Mouse (Mus musculus) limb, embryonic 15.5 days (tissue): ENCODE data around the gene Smg9. TPM values are rescaled to one million over a fixed set of nuclear protein-coding genes. Genes with fewer than 3 reads are reported as not detected.

Experiments used
- ATAC-seq: fragments of 200-750 bp; cut with Nextera tagmentation; 2 replicates; pipeline ENCODE4 v1.8.0; 2017; ENCODE audit warnings: low read depth, moderate TSS enrichment; ENCODE audit not compliant: insufficient number of reproducible peaks, low FRiP score, low TSS enrichment
- H3K27ac ChIP-seq: fragments of 300-500 bp; sonication (generic); 2 replicates; pipeline ENCODE4 v1.5.1; 2015; ENCODE audit warnings: moderate library complexity, mild to moderate bottlenecking, inconsistent platforms
- H3K27me3 ChIP-seq: fragments of 300-500 bp; sonication (generic); 2 replicates; pipeline ENCODE4 v1.6.1; 2015; ENCODE audit warnings: inconsistent platforms
- H3K36me3 ChIP-seq: fragments of 300-500 bp; sonication (generic); 2 replicates; pipeline ENCODE4 v1.6.1; 2015; ENCODE audit warnings: inconsistent platforms
- H3K4me1 ChIP-seq: fragments of 300-500 bp; sonication (generic); 2 replicates; pipeline ENCODE4 v1.6.1; 2015; ENCODE audit warnings: inconsistent platforms
- H3K4me2 ChIP-seq: fragments of 300-500 bp; sonication (generic); 2 replicates; pipeline ENCODE4 v1.6.1; 2015; ENCODE audit warnings: mild to moderate bottlenecking, inconsistent platforms
- H3K4me3 ChIP-seq: fragments of 300-500 bp; sonication (generic); 2 replicates; pipeline ENCODE4 v1.5.1; 2015; ENCODE audit warnings: mild to moderate bottlenecking, inconsistent platforms
- H3K9ac ChIP-seq: fragments of 300-500 bp; sonication (generic); 2 replicates; pipeline ENCODE4 v1.6.1; 2015; ENCODE audit warnings: inconsistent platforms
- H3K9me3 ChIP-seq: fragments of 300-500 bp; sonication (generic); 2 replicates; pipeline ENCODE4 v1.6.1; 2016; ENCODE audit warnings: inconsistent platforms
- WGBS: fragments of 180-500 bp; shearing (Covaris S2); methylation state at CpG from one replicate; pipeline ENCODE4 v1.1.7; 2015; 5-methylcytosine and 5-hydroxymethylcytosine counted together
- polyA plus RNA-seq: library from polyadenylated mRNA; unstranded; fragments of >200 nt; fragmentation: Nextera tagmentation; extraction: Ambion mirVana; gene quantifications from 2 replicates; pipeline ENCODE4 v1.2.1, GENCODE M21; 2015

Gene Smg9
- polyA plus RNA-seq, 1 experiment from 2014 or later, result 23.2 TPM

GRCm38 (mm10) chr7:24435305-24435704 lies 35.9 kb downstream of the Smg9 start:
- Histone ChIP-seq H3K27ac (no peak overlapping the region), H3K9ac (no peak overlapping the region), H3K27me3 (peaks cover 22% of the 10 kb centered on the region), H3K4me3 (no peak overlapping the region), H3K4me1 (0 out of 2 replicates have a peak, but pooled peaks cover 2% of the 10 kb centered on the region), H3K4me2 (no peak overlapping the region), H3K36me3 (no peaks in the 10 kb centered on the region), H3K9me3 (no peaks in the 10 kb centered on the region; the same call in 1 of the 2 replicates)
- 74% methylated on average over 5 of the region's 5 CpGs for WGBS
- ATAC-seq, result no peak

GRCm38 (mm10) chr7:24437981-24438380 lies 38.6 kb downstream of the Smg9 start:
- no peaks in the 10 kb centered on the region for H3K36me3 ChIP-seq
- H3K27me3 ChIP-seq, result peaks cover 11% of the 10 kb centered on the region
- peak; percentile 32; the same call in 1 of the 2 replicates for ATAC-seq
- H3K27ac ChIP-seq, result no peak overlapping the region
- no peak overlapping the region for H3K4me3 ChIP-seq
- H3K9me3 ChIP-seq, result no peaks in the 10 kb centered on the region; the same call in 1 of the 2 replicates
- 0 out of 2 replicates have a peak, but pooled peaks cover 2% of the 10 kb centered on the region for H3K4me1 ChIP-seq
- H3K4me2 ChIP-seq, result no peak overlapping the region
- WGBS, result 56% methylated on average over 10 of the region's 10 CpGs
- H3K9ac ChIP-seq, result no peak overlapping the region

GRCm38 (mm10) chr7:24439191-24439590 lies 39.8 kb downstream of the Smg9 start:
- no peaks in the 10 kb centered on the region for H3K36me3 ChIP-seq
- 0 out of 2 replicates have a peak, but pooled peaks cover under 1% of the 10 kb centered on the region for H3K27me3 ChIP-seq
- 0 out of 2 replicates have a peak, but pooled peaks cover 2% of the 10 kb centered on the region for H3K4me1 ChIP-seq
- no peaks in the 10 kb centered on the region for H3K9me3 ChIP-seq
- H3K4me3 ChIP-seq, result no peak overlapping the region
- no peak overlapping the region for H3K27ac ChIP-seq
- 76% methylated on average over 6 of the region's 6 CpGs for WGBS
- no peak for ATAC-seq
- H3K4me2 ChIP-seq, result no peak overlapping the region
- H3K9ac ChIP-seq, result no peak overlapping the region

GRCm38 (mm10) chr7:24439891-24440290 lies 40.5 kb downstream of the Smg9 start:
- H3K27me3 ChIP-seq, result no peaks in the 10 kb centered on the region
- no peak overlapping the region for H3K9ac ChIP-seq
- H3K27ac ChIP-seq, result no peak overlapping the region
- no peak overlapping the region for H3K4me2 ChIP-seq
- H3K9me3 ChIP-seq, result no peaks in the 10 kb centered on the region
- no peak overlapping the region for H3K4me3 ChIP-seq
- H3K4me1 ChIP-seq, result 0 out of 2 replicates have a peak, but pooled peaks cover 2% of the 10 kb centered on the region
- no peaks in the 10 kb centered on the region for H3K36me3 ChIP-seq
- WGBS, result 77% methylated on average over 7 of the region's 7 CpGs
- ATAC-seq, result no peak

GRCm38 (mm10) chr7:24441785-24442184 lies 42.4 kb downstream of the Smg9 start:
- no peak overlapping the region for H3K27ac ChIP-seq
- no peaks in the 10 kb centered on the region for H3K9me3 ChIP-seq
- no peaks in the 10 kb centered on the region for H3K36me3 ChIP-seq
- H3K4me3 ChIP-seq, result no peak overlapping the region
- ATAC-seq, result no peak
- WGBS, result 6% methylated on average over 1 of the region's 1 CpGs
- H3K4me2 ChIP-seq, result no peak overlapping the region
- H3K27me3 ChIP-seq, result no peaks in the 10 kb centered on the region
- no peak overlapping the region for H3K9ac ChIP-seq
- 0 out of 2 replicates have a peak, but pooled peaks cover 3% of the 10 kb centered on the region for H3K4me1 ChIP-seq

GRCm38 (mm10) chr7:24442313-24442712 lies 42.9 kb downstream of the Smg9 start:
- Histone ChIP-seq H3K4me1 (0 out of 2 replicates have a peak, but pooled peaks cover 3% of the 10 kb centered on the region), H3K27ac (no peak overlapping the region), H3K9me3 (no peaks in the 10 kb centered on the region), H3K27me3 (no peaks in the 10 kb centered on the region), H3K9ac (no peak overlapping the region), H3K36me3 (no peaks in the 10 kb centered on the region), H3K4me3 (no peak overlapping the region), H3K4me2 (no peak overlapping the region)
- 65% methylated on average over 8 of the region's 8 CpGs for WGBS
- no peak for ATAC-seq

GRCm38 (mm10) chr7:24445266-24445926 lies 46.0 kb downstream of the Smg9 start:
- H3K4me3 ChIP-seq, result no peak overlapping the region
- WGBS, result 88% methylated on average over 9 of the region's 9 CpGs

GRCm38 (mm10) chr7:24446697-24447340 lies 47.4 kb downstream of the Smg9 start:
- Histone ChIP-seq H3K4me2 (no peak overlapping the region), H3K27me3 (no peaks in the 10 kb centered on the region), H3K27ac (no peak overlapping the region), H3K36me3 (no peaks in the 10 kb centered on the region), H3K9ac (no peak overlapping the region), H3K9me3 (no peaks in the 10 kb centered on the region), H3K4me3 (no peak overlapping the region), H3K4me1 (0 out of 2 replicates have a peak, but pooled peaks cover 2% of the 10 kb centered on the region)
- WGBS, result 66% methylated on average over 7 of the region's 7 CpGs
- no peak for ATAC-seq

More at GRCm38 (mm10) chr7:24445266-24445926, 46.0 kb downstream of the Smg9 start:
- Histone ChIP-seq H3K36me3 (no peaks in the 10 kb centered on the region), H3K9me3 (no peaks in the 10 kb centered on the region), H3K9ac (no peak overlapping the region), H3K27me3 (no peaks in the 10 kb centered on the region), H3K27ac (no peak overlapping the region), H3K4me1 (0 out of 2 replicates have a peak, but pooled peaks cover 2% of the 10 kb centered on the region), H3K4me2 (no peak overlapping the region)
- no peak for ATAC-seq

GRCm38 (mm10) chr7:24448782-24449517 lies 49.5 kb downstream of the Smg9 start:
- Histone ChIP-seq H3K36me3 (no peaks in the 10 kb centered on the region), H3K4me1 (0 out of 2 replicates have a peak, but pooled peaks cover 2% of the 10 kb centered on the region), H3K27me3 (no peaks in the 10 kb centered on the region), H3K27ac (no peak overlapping the region), H3K9me3 (no peaks in the 10 kb centered on the region), H3K4me2 (no peak overlapping the region), H3K9ac (no peak overlapping the region), H3K4me3 (no peak overlapping the region)
- WGBS, result 56% methylated on average over 14 of the region's 14 CpGs
- no peak for ATAC-seq

- H3K27me3 ChIP-seq, result no peaks in the 10 kb centered on the region
- no peak overlapping the region for H3K4me3 ChIP-seq
- H3K9me3 ChIP-seq, result no peaks in the 10 kb centered on the region
- no peak overlapping the region for H3K27ac ChIP-seq
- no peaks in the 10 kb centered on the region for H3K36me3 ChIP-seq
- no peak overlapping the region for H3K4me2 ChIP-seq
- no peak for ATAC-seq
- H3K9ac ChIP-seq, result no peak overlapping the region
- H3K4me1 ChIP-seq, result 0 out of 2 replicates have a peak, but pooled peaks cover 2% of the 10 kb centered on the region
- 52% methylated on average over 9 of the region's 9 CpGs for WGBS
These were observed 51.2 kb downstream of the Smg9 start for GRCm38 (mm10) chr7:24450585-24451017.

GRCm38 (mm10) chr7:24451855-24452311 lies 52.5 kb downstream of the Smg9 start, which contains the start of gene Irgc1:
TSS of gene Irgc1 (minus strand) at chr7:24452297.
- WGBS, result 68% methylated on average over 9 of the region's 9 CpGs
- no peak within 1 kb of the TSS for H3K27ac ChIP-seq
- H3K36me3 ChIP-seq, result no peaks in the 10 kb centered on the region
- no peak for ATAC-seq
- no peak within 1 kb of the TSS for H3K9ac ChIP-seq
- no peaks in the 10 kb centered on the region for H3K4me1 ChIP-seq
- H3K4me2 ChIP-seq, result no peak within 1 kb of the TSS
- H3K27me3 ChIP-seq, result no peaks in the 10 kb centered on the region
- no peak within 1 kb of the TSS for H3K4me3 ChIP-seq
- H3K9me3 ChIP-seq, result no peaks in the 10 kb centered on the region
